Mouse (Mus musculus) left cerebral cortex, postnatal 36 days (tissue): ENCODE results near the gene Pde9a. TPM values are rescaled to one million over a fixed set of nuclear protein-coding genes. Genes with fewer than 3 reads are reported as not detected.

ENCODE experiments used
- total RNA-seq, 2 experiments: library from RNA; stranded (reverse); gene quantifications; 2 replicates each; pipeline ENCODE4 v1.2.3; 2021

Gene Pde9a
- total RNA-seq, 2 experiments from 2014 or later = 19.7 to 30.6 TPM

Other genes with a start within 250 kb of the Pde9a start
- gene Tff2, start 241.9 kb upstream of the Pde9a start, total RNA-seq = not detected
- not detected for gene Tff1, start 220.9 kb upstream of the Pde9a start, total RNA-seq
- gene Tmprss3, start 187.2 kb upstream of the Pde9a start, total RNA-seq = not detected
- gene Ubash3a, start 178.3 kb upstream of the Pde9a start, total RNA-seq = not detected
- 10 to 100 TPM; 14.0 to 15.1 TPM for gene Rsph1, start 108.8 kb upstream of the Pde9a start, total RNA-seq
- gene Slc37a1, start 99.4 kb upstream of the Pde9a start, total RNA-seq = 1 to 10 TPM; 8.2 to 9.9 TPM
- gene Wdr4, start 133.8 kb downstream of the Pde9a start, total RNA-seq = 10 to 100 TPM; 23.9 to 28.2 TPM
- gene Ndufv3, start 133.9 kb downstream of the Pde9a start, total RNA-seq = 100 to 1,000 TPM; 231 to 260 TPM
- gene Pknox1, start 178.5 kb downstream of the Pde9a start, total RNA-seq = 10 to 100 TPM; 13.1 to 17.8 TPM